Mouse (Mus musculus) cortical plate, adult 2 months (tissue): ENCODE measurements around the gene Tmco4. TPM values are rescaled to one million over a fixed set of nuclear protein-coding genes. Genes with fewer than 3 reads are reported as not detected.

Experiments used
- H3K27ac ChIP-seq: fragments of 200-500 bp; 2 replicates; pipeline ENCODE4 v1.5.1; 2012; ENCODE audit warnings: low read length, control low read depth, inconsistent platforms; ENCODE audit not compliant: insufficient read depth
- H3K4me1 ChIP-seq: fragments of 200-500 bp; 2 replicates; pipeline ENCODE4 v1.6.1; 2011; ENCODE audit warnings: low read length; ENCODE audit not compliant: control insufficient read depth, insufficient read depth
- H3K4me3 ChIP-seq: fragments of 200-500 bp; 2 replicates; pipeline ENCODE4 v1.5.1; 2011; ENCODE audit warnings: mild to moderate bottlenecking, low read length, control low read depth; ENCODE audit not compliant: insufficient read depth
- CTCF ChIP-seq: fragments of 200-500 bp; IDR thresholded peaks from 2 replicates; pipeline ENCODE4 v1.5.1; 2011; ENCODE audit warnings: mild to moderate bottlenecking, control low read depth, low read length; ENCODE audit not compliant: insufficient read depth; ENCODE audit errors: extremely low read depth
- POLR2A ChIP-seq: fragments of 200-500 bp; IDR thresholded peaks from 2 replicates; pipeline ENCODE4 v1.6.1; 2011; ENCODE audit warnings: mild to moderate bottlenecking, low read length, control low read depth; ENCODE audit not compliant: insufficient read depth; ENCODE audit errors: extremely low read depth
- polyA plus RNA-seq: library from polyadenylated mRNA; depleted of rRNA; stranded (reverse); fragments of >200 nt; gene quantifications from 2 replicates; pipeline ENCODE4 v1.2.3, GENCODE M21; 2012

The Tmco4 gene
- polyA plus RNA-seq, 1 experiment, result 3.4 TPM

GRCm38 (mm10) chr4:138948257-138948656 is 24.4 kb upstream of the Tmco4 start:
- TF ChIP-seq POLR2A (no peak), CTCF (no peak)
- Histone ChIP-seq H3K4me3 (no peak overlapping the region), H3K27ac (no peak overlapping the region), H3K4me1 (no peaks in the 10 kb centered on the region)

GRCm38 (mm10) chr4:138958612-138959011 is 14.1 kb upstream of the Tmco4 start:
- H3K4me3 ChIP-seq, result no peak overlapping the region
- TF ChIP-seq CTCF, result no peak
- TF ChIP-seq POLR2A, result no peak
- H3K27ac ChIP-seq, result no peak overlapping the region
- H3K4me1 ChIP-seq, result no peaks in the 10 kb centered on the region

- no peak for TF ChIP-seq CTCF
- TF ChIP-seq POLR2A, result no peak
- H3K4me1 ChIP-seq, result no peaks in the 10 kb centered on the region
- H3K4me3 ChIP-seq, result no peak overlapping the region
- H3K27ac ChIP-seq, result no peak overlapping the region
Observed at GRCm38 (mm10) chr4:138959120-138959519, 13.6 kb upstream of the Tmco4 start.

- H3K27ac ChIP-seq, result no peak overlapping the region
- H3K4me3 ChIP-seq, result no peak overlapping the region
- H3K4me1 ChIP-seq, result no peaks in the 10 kb centered on the region
- TF ChIP-seq CTCF (no peak), POLR2A (no peak)
Observed at GRCm38 (mm10) chr4:138959926-138960325, 12.8 kb upstream of the Tmco4 start.

GRCm38 (mm10) chr4:138962719-138963118 is 10.0 kb upstream of the Tmco4 start:
- Histone ChIP-seq H3K4me3 (no peak overlapping the region), H3K27ac (no peak overlapping the region), H3K4me1 (no peaks in the 10 kb centered on the region)
- TF ChIP-seq CTCF (no peak), POLR2A (no peak)

GRCm38 (mm10) chr4:138965871-138966270 is 6.8 kb upstream of the Tmco4 start:
- Histone ChIP-seq H3K27ac (no peak overlapping the region), H3K4me3 (no peak overlapping the region), H3K4me1 (no peaks in the 10 kb centered on the region)
- TF ChIP-seq POLR2A, result no peak
- no peak for TF ChIP-seq CTCF

GRCm38 (mm10) chr4:138966866-138967265 is 5.8 kb upstream of the Tmco4 start, which contains the start of gene Rnf186:
Rnf186 (plus strand) TSS chr4:138967112.
- no peak for TF ChIP-seq CTCF
- no peak for TF ChIP-seq POLR2A
- no peaks in the 10 kb centered on the region for H3K4me1 ChIP-seq
- H3K27ac ChIP-seq, result no peak within 1 kb of the TSS
- no peak within 1 kb of the TSS for H3K4me3 ChIP-seq

- Histone ChIP-seq H3K4me3 (no peak overlapping the region), H3K4me1 (no peaks in the 10 kb centered on the region), H3K27ac (no peak overlapping the region)
- TF ChIP-seq CTCF (no peak), POLR2A (no peak)
Observed at GRCm38 (mm10) chr4:138967485-138967884, 5.2 kb upstream of the Tmco4 start.

- no peak for TF ChIP-seq CTCF
- TF ChIP-seq POLR2A, result no peak
- no peaks in the 10 kb centered on the region for H3K4me1 ChIP-seq
- H3K27ac ChIP-seq, result no peak overlapping the region
- no peak overlapping the region for H3K4me3 ChIP-seq
Observed at GRCm38 (mm10) chr4:138968772-138969556, 3.7 kb upstream of the Tmco4 start.

- H3K4me3 ChIP-seq, result no peak overlapping the region
- H3K4me1 ChIP-seq, result no peaks in the 10 kb centered on the region
- no peak overlapping the region for H3K27ac ChIP-seq
- TF ChIP-seq POLR2A (no peak), CTCF (no peak)
Observed at GRCm38 (mm10) chr4:138969736-138970135, 3.0 kb upstream of the Tmco4 start.
